Mouse (Mus musculus): ENCODE data around the gene Col26a1.
A peak's percentile ranks its signal among the peaks of the same experiment; 100 is the strongest.

- peak; percentile 54 for TF ChIP-seq CTCF (IDR thresholded peaks at IDR 0.05)
- TF ChIP-seq EP300 (IDR thresholded peaks at IDR 0.05): no peak
Measured at GRCm38 (mm10) chr5:136905630-136906029, 22.6 kb upstream of the Col26a1 start.

Measured in lung, postnatal 0 days (tissue).